8 mouse cellular contexts compared by ENCODE assay signal in genomic region chr4:44065355-44066025, GRCm38 (mm10). TPM values are rescaled to one million over a fixed set of nuclear protein-coding genes. Genes with fewer than 3 reads are reported as not detected.
A peak's percentile ranks its signal among the peaks of the same experiment; 100 is the strongest.
DNase-seq lines count a peak whose midpoint lies in the region; ATAC-seq and TF ChIP-seq lines count a peak whose summit lies in the region.

No protein-coding gene starts in this region.

- H3K9ac ChIP-seq in forebrain, embryonic 14.5 days (ENCODE audit: low read length): no peak overlapping the region
- peak overlapping the region; percentile 76 for H3K9ac ChIP-seq in liver, postnatal 0 days (replicated peaks)
- H3K9ac ChIP-seq in neural tube, embryonic 15.5 days (replicated peaks): no peak overlapping the region

- peak; percentile 89 for DNase-seq in ES-CJ7 (ENCODE audit: low read depth, low spot score)
- DNase-seq in cerebellum, adult 11 months: peak; percentile 79
- DNase-seq in forebrain, embryonic 14.5 days (ENCODE audit: low spot score): peak; percentile 86
- peak; percentile 91 to 96 for DNase-seq in heart, postnatal 14 days
- DNase-seq in large intestine, adult 2 months (ENCODE audit: low read depth, low spot score): peak; percentile 71
- peak; percentile 93 for DNase-seq in liver, postnatal 0 days
- DNase-seq in testis, postnatal 10 days (ENCODE audit: low spot score): peak; percentile 93

- H3K27me3 ChIP-seq in forebrain, embryonic 14.5 days (replicated peaks; ENCODE audit: control insufficient read depth, insufficient read depth, low read length): no peaks in the 10 kb centered on the region
- H3K27me3 ChIP-seq in liver, postnatal 0 days (ENCODE audit: insufficient read depth, low read length): no peaks in the 10 kb centered on the region
- no peaks in the 10 kb centered on the region for H3K27me3 ChIP-seq in neural tube, embryonic 15.5 days (replicated peaks)

- peak; percentile 82 for ATAC-seq in forebrain, embryonic 14.5 days
- peak; percentile 69 for ATAC-seq in liver, postnatal 0 days
- peak; percentile 55 for ATAC-seq in neural tube, embryonic 15.5 days (ENCODE audit: low FRiP score)

- H3K36me3 ChIP-seq in forebrain, embryonic 14.5 days (ENCODE audit: control insufficient read depth, insufficient read depth, low read length): peaks cover 5% of the 10 kb centered on the region; the same call in 1 of the 2 replicates
- H3K36me3 ChIP-seq in liver, postnatal 0 days (replicated peaks; ENCODE audit: insufficient read depth, low read length): peaks cover 12% of the 10 kb centered on the region
- no peaks in the 10 kb centered on the region for H3K36me3 ChIP-seq in neural tube, embryonic 15.5 days

- intact Hi-C loops in heart, postnatal 14 days (cut with DNase I): loop anchor here (1.0 to 5.0 kb wide), 3 partner anchors 51 to 227 kb away; no protein-coding TSS in a partner anchor

- no peak overlapping the region for H3K4me3 ChIP-seq in forebrain, embryonic 14.5 days (ENCODE audit: low read depth, low read length)
- peak overlapping the region; percentile 54 for H3K4me3 ChIP-seq in liver, postnatal 0 days (ENCODE audit: low read depth, low read length)
- no peak overlapping the region for H3K4me3 ChIP-seq in neural tube, embryonic 15.5 days (replicated peaks)

- 41% methylated on average over 16 of the region's 16 CpGs for WGBS in forebrain, embryonic 14.5 days
- WGBS in large intestine, adult 2 months: 14% methylated on average over 16 of the region's 16 CpGs
- WGBS in liver, postnatal 0 days (ENCODE audit: insufficient replicate concordance): 5% methylated on average over 16 of the region's 16 CpGs
- 39% methylated on average over 16 of the region's 16 CpGs for WGBS in neural tube, embryonic 15.5 days

- TF ChIP-seq CTCF in liver, postnatal 0 days (IDR thresholded peaks at IDR 0.05; ENCODE audit: low read depth): peak; percentile 99

- H3K27ac ChIP-seq in forebrain, embryonic 14.5 days (ENCODE audit: low read depth, low read length): no peak overlapping the region
- peak overlapping the region; percentile 96 for H3K27ac ChIP-seq in liver, postnatal 0 days (ENCODE audit: low read depth)
- no peak overlapping the region for H3K27ac ChIP-seq in neural tube, embryonic 15.5 days (replicated peaks)

- no peak overlapping the region for H3K4me2 ChIP-seq in forebrain, embryonic 14.5 days (ENCODE audit: low read length)
- peak overlapping the region; percentile 74 for H3K4me2 ChIP-seq in liver, postnatal 0 days (ENCODE audit: low read depth, low read length)
- peak overlapping the region; percentile 26; the same call in 1 of the 2 replicates for H3K4me2 ChIP-seq in neural tube, embryonic 15.5 days

- no peak for TF ChIP-seq EP300 in liver, postnatal 0 days (IDR thresholded peaks at IDR 0.05; ENCODE audit: low read depth)

- H3K4me1 ChIP-seq in forebrain, embryonic 14.5 days (ENCODE audit: control insufficient read depth, insufficient read depth, low read length): no peaks in the 10 kb centered on the region; the same call in 1 of the 2 replicates
- H3K4me1 ChIP-seq in liver, postnatal 0 days (ENCODE audit: insufficient read depth): peaks cover 18% of the 10 kb centered on the region
- peaks cover 11% of the 10 kb centered on the region for H3K4me1 ChIP-seq in neural tube, embryonic 15.5 days

- no peaks in the 10 kb centered on the region for H3K9me3 ChIP-seq in forebrain, embryonic 14.5 days (replicated peaks; ENCODE audit: control insufficient read depth, low read length)
- H3K9me3 ChIP-seq in liver, postnatal 0 days (ENCODE audit: low read length): no peaks in the 10 kb centered on the region
- H3K9me3 ChIP-seq in neural tube, embryonic 15.5 days (replicated peaks): no peaks in the 10 kb centered on the region

RNA-seq across cellular contexts. Expression of gene Gne, which starts 18.5 kb away (rescaled TPM):
- 20.4 and 26.5 TPM in 2 replicates for polyA plus RNA-seq in forebrain, embryonic 14.5 days (2014; fragmentation: Nextera tagmentation; extraction: Ambion mirVana)
- 10 to 100 TPM; 27.4 to 28.4 TPM for total RNA-seq in heart, postnatal 14 days (2021)
- 34.3 and 38.8 TPM in 2 replicates for polyA plus RNA-seq in large intestine, adult 2 months (2012; rRNA removed)
- polyA plus RNA-seq in liver, postnatal 0 days (2015; fragmentation: Nextera tagmentation; extraction: Ambion mirVana): 47.5 and 49.5 TPM in 2 replicates
- polyA plus RNA-seq in neural tube, embryonic 15.5 days (2015; fragmentation: Nextera tagmentation; extraction: Ambion mirVana): 27.2 and 30.9 TPM in 2 replicates
